Mouse (Mus musculus): Measurements from ENCODE around the gene Bptf. TPM values are rescaled to one million over a fixed set of nuclear protein-coding genes. Genes with fewer than 3 reads are reported as not detected.
A peak's percentile ranks its signal among the peaks of the same experiment; 100 is the strongest.

The Bptf gene
- polyA plus RNA-seq, 1 experiment from 2014 or later: 30.1 TPM

GRCm38 (mm10) chr11:107044321-107044720, 87.6 kb downstream of the Bptf start:
- WGBS: 29% methylated on average over 5 of the region's 5 CpGs
- no peak overlapping the region for H3K4me3 ChIP-seq
- peaks cover 65% of the 10 kb centered on the region for H3K36me3 ChIP-seq
- no peak for ATAC-seq (ENCODE audit: borderline replicate concordance, extremely low read depth, low FRiP score, low TSS enrichment)
- H3K4me1 ChIP-seq: no peaks in the 10 kb centered on the region
- no peak overlapping the region for H3K9ac ChIP-seq
- no peaks in the 10 kb centered on the region for H3K27me3 ChIP-seq
- no peak overlapping the region for H3K4me2 ChIP-seq
- no peaks in the 10 kb centered on the region for H3K9me3 ChIP-seq
- H3K27ac ChIP-seq: 0 out of 2 replicates have a peak overlapping the region, but pooled peaks have one; percentile 2

DNA sequence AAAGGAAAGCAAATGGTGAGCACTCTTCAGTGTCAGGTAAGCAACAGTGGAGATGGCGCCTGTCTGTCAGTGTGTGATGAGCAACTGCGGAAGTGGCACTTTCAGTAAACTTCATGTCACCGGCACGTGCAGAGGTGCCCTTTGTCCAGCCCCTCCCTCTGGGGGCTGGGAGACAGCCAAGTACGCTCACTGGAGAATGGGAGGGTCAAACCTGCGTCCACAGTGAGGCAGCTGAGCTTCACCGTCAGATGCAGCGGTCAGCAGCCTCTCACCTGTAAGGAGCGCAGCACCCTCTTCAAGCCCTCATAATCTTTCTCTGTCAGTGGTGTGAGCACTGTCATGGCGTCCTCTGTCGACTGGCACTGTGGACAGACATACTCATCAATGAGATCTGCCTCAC, 88.6 kb downstream of the Bptf start:
- Histone ChIP-seq H3K4me3 (no peak overlapping the region), H3K4me1 (no peaks in the 10 kb centered on the region)
- 92% methylated on average over 11 of the region's 11 CpGs for WGBS

GRCm38 (mm10) chr11:107041396-107041795, 90.5 kb downstream of the Bptf start:
- no peaks in the 10 kb centered on the region for H3K4me1 ChIP-seq
- no peaks in the 10 kb centered on the region for H3K27me3 ChIP-seq
- H3K4me2 ChIP-seq: no peak overlapping the region
- ATAC-seq (ENCODE audit: borderline replicate concordance, extremely low read depth, low FRiP score, low TSS enrichment): no peak
- no peak overlapping the region for H3K27ac ChIP-seq
- no peak overlapping the region for H3K4me3 ChIP-seq
- WGBS: 67% methylated on average over 3 of the region's 3 CpGs
- H3K9me3 ChIP-seq: no peaks in the 10 kb centered on the region
- peaks cover 78% of the 10 kb centered on the region for H3K36me3 ChIP-seq
- no peak overlapping the region for H3K9ac ChIP-seq

More for the DNA sequence above, 88.6 kb downstream of the Bptf start:
- no peak overlapping the region for H3K9ac ChIP-seq
- H3K27me3 ChIP-seq: no peaks in the 10 kb centered on the region
- no peaks in the 10 kb centered on the region for H3K9me3 ChIP-seq
- H3K4me2 ChIP-seq: no peak overlapping the region
- no peak for ATAC-seq (ENCODE audit: borderline replicate concordance, extremely low read depth, low FRiP score, low TSS enrichment)
- no peak overlapping the region for H3K27ac ChIP-seq
- H3K36me3 ChIP-seq: peaks cover 75% of the 10 kb centered on the region

DNA sequence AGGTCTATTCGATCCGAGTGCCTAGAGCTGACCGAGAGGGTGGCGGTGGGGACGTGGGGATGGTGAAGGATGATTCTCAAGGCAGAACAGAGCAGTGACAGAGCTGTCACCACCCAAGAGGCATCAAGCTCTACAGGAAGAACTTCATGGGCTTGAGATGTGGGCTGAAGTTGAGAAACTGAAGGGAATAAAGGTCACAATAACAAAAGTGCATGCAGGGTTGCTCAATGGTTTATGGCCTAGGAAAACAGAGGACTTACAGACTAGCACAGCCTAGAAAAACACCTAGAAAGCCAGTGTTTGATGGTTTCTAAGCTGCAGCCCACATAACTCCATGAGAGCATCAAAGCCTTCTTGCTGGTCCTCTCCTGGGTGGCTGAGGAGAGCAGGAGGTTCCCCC, 92.5 kb downstream of the Bptf start:
- no peak overlapping the region for H3K4me2 ChIP-seq
- 93% methylated on average over 5 of the region's 5 CpGs for WGBS
- H3K9me3 ChIP-seq: no peaks in the 10 kb centered on the region
- no peak for ATAC-seq (ENCODE audit: borderline replicate concordance, extremely low read depth, low FRiP score, low TSS enrichment)
- H3K36me3 ChIP-seq: peaks cover 69% of the 10 kb centered on the region
- H3K27ac ChIP-seq: no peak overlapping the region
- no peaks in the 10 kb centered on the region for H3K27me3 ChIP-seq
- no peak overlapping the region for H3K9ac ChIP-seq
- H3K4me1 ChIP-seq: no peaks in the 10 kb centered on the region
- H3K4me3 ChIP-seq: no peak overlapping the region

DNA sequence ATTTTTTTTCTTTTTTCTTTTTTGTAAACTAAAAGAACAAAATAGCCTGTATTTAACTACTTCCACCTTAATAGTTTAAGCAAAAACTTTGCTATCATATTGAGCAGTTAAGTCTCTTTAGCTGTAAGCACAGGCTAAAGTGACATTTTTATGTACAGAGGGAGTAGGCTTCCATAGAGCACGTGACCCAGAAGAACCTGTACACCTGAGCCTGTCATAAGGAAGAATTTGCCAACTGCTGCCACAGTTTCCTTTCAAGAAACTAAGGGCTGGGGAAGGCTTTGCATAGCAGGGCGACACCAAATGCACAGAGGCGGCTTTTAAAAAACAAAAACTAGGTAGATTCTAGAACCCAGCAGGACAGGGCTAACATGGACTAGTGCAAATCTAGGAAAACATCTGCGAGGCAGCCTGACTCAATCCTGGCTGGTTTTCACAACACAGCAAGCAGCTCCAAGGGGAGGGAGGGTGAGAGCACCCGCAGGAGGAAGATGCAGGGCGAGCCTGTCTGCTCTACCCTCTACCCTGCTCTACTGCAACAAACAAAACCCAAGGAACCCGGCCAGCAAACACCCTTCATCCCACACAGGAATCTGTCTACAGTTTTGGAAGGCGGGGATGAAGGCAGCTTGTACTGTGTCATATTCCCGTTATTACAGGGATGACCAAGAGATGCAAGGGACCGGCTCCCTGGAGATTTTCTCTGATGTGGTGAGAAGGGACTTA, 97.7 kb downstream of the Bptf start:
- 85% methylated on average over 10 of the region's 10 CpGs for WGBS
- no peaks in the 10 kb centered on the region for H3K4me1 ChIP-seq
- no peaks in the 10 kb centered on the region for H3K9me3 ChIP-seq
- no peak overlapping the region for H3K4me3 ChIP-seq
- H3K36me3 ChIP-seq: peaks cover 30% of the 10 kb centered on the region
- no peak overlapping the region for H3K27ac ChIP-seq
- no peak overlapping the region for H3K4me2 ChIP-seq
- ATAC-seq (ENCODE audit: borderline replicate concordance, extremely low read depth, low FRiP score, low TSS enrichment): no peak
- H3K9ac ChIP-seq: no peak overlapping the region
- H3K27me3 ChIP-seq: no peaks in the 10 kb centered on the region

DNA sequence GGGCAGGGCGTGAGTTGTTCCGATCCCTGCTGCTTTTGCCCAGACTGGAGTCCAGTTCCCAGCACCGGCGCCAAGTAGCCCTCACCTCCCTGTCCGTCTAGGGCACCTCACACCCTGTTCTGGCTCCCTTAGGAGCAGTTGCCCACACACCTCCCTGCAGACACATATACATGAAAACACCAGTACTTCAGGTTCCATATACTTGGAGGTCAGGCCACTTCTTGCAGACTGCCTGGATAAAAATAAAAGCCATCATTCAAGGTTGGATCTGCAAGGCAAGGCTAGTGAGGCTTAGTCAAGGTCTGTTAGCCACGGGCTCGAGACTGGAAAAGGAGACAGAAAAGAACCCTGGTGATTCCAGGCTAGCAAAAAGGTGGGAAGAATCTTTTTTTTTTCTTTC, 100.3 kb downstream of the Bptf start:
- Histone ChIP-seq H3K4me1 (peaks cover 10% of the 10 kb centered on the region), H3K9me3 (no peaks in the 10 kb centered on the region), H3K9ac (no peak overlapping the region), H3K4me3 (no peak overlapping the region), H3K36me3 (peaks cover 6% of the 10 kb centered on the region; the same call in 1 of the 2 replicates), H3K4me2 (no peak overlapping the region), H3K27ac (no peak overlapping the region), H3K27me3 (no peaks in the 10 kb centered on the region)
- 49% methylated on average over 7 of the region's 7 CpGs for WGBS
- no peak for ATAC-seq (ENCODE audit: borderline replicate concordance, extremely low read depth, low FRiP score, low TSS enrichment)

DNA sequence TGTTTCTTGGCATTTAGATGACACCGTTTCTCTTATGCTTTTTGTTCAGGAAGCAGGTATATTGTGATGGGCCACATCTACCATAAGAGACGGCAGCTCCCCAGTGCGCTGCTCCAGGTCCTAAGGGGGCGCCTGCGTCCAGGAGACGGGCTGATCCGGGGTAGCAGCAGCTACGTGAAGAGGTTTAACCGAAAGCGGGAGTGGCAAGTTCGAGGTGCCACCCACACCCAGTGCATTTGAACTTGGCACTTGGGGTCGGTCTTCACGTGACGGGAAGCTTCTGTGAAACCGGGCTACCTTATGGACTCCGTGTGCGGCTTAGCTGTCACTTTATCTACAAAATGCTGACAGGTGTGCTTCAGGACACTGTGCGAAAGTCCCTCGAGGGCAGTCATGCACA, 102.4 kb downstream of the Bptf start:
- Histone ChIP-seq H3K27me3 (no peaks in the 10 kb centered on the region), H3K9ac (no peak overlapping the region), H3K4me3 (no peak overlapping the region), H3K27ac (no peak overlapping the region), H3K9me3 (no peaks in the 10 kb centered on the region), H3K4me1 (peaks cover 31% of the 10 kb centered on the region), H3K4me2 (no peak overlapping the region), H3K36me3 (no peaks in the 10 kb centered on the region)
- 44% methylated on average over 19 of the region's 19 CpGs for WGBS
- no peak for ATAC-seq (ENCODE audit: borderline replicate concordance, extremely low read depth, low FRiP score, low TSS enrichment)

DNA sequence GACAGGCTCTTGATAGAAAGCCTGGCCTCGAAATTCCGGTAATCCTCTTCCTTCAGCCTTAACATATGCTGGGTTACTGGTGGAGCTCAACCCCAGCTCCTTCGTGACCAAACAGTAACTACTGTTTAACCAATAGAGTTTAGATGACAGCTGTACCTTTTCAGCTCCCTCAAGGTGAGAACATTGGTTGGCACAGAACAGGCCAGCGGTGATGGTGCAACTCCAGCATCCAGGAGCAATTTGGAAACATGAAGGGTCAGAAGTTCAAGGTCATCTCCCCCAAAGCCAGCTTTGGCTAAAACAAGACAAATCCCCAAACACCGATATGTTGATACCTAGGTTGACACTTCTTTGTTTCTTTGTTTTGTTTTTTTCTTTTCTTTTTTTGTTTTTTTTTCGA, 103.2 kb downstream of the Bptf start:
- peak overlapping the region; percentile 94; the same call in 1 of the 2 replicates for H3K27ac ChIP-seq

DNA sequence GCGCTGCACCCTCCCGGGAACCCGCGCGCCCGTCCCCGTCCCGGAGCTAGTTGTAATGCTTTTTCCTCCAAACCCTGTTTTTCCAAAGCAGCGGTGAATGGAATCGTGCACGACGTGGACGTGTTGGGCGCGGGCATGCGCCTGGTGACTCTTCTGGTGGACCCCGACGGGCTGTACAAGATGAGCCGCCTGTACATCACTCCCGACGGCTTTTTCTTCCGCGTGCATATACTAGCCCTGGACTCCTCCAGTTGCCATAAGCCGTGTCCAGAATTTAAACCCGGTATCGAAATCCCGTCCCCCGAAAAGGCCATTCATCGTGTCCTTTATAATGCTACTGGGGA, 103.7 kb downstream of the Bptf start:
- peaks cover 39% of the 10 kb centered on the region for H3K4me1 ChIP-seq
- H3K9me3 ChIP-seq: no peaks in the 10 kb centered on the region
- H3K4me3 ChIP-seq: peak overlapping the region; percentile 62
- peak overlapping the region; percentile 94 for H3K4me2 ChIP-seq
- H3K27ac ChIP-seq: peak overlapping the region; percentile 94
- ATAC-seq (ENCODE audit: borderline replicate concordance, extremely low read depth, low FRiP score, low TSS enrichment): peak; percentile 21; the same call in 1 of the 2 replicates
- no peaks in the 10 kb centered on the region for H3K27me3 ChIP-seq
- 3% methylated on average over 29 of the region's 29 CpGs for WGBS
- H3K36me3 ChIP-seq: no peaks in the 10 kb centered on the region
- H3K9ac ChIP-seq: peak overlapping the region; percentile 67

More for the DNA sequence above, 103.2 kb downstream of the Bptf start:
- H3K9me3 ChIP-seq: no peaks in the 10 kb centered on the region
- peak overlapping the region; percentile 94 for H3K4me2 ChIP-seq
- no peak for ATAC-seq (ENCODE audit: borderline replicate concordance, extremely low read depth, low FRiP score, low TSS enrichment)
- H3K36me3 ChIP-seq: no peaks in the 10 kb centered on the region
- H3K9ac ChIP-seq: peak overlapping the region; percentile 67
- no peaks in the 10 kb centered on the region for H3K27me3 ChIP-seq
- H3K4me1 ChIP-seq: peaks cover 39% of the 10 kb centered on the region
- H3K4me3 ChIP-seq: peak overlapping the region; percentile 62
- 59% methylated on average over 6 of the region's 6 CpGs for WGBS

DNA sequence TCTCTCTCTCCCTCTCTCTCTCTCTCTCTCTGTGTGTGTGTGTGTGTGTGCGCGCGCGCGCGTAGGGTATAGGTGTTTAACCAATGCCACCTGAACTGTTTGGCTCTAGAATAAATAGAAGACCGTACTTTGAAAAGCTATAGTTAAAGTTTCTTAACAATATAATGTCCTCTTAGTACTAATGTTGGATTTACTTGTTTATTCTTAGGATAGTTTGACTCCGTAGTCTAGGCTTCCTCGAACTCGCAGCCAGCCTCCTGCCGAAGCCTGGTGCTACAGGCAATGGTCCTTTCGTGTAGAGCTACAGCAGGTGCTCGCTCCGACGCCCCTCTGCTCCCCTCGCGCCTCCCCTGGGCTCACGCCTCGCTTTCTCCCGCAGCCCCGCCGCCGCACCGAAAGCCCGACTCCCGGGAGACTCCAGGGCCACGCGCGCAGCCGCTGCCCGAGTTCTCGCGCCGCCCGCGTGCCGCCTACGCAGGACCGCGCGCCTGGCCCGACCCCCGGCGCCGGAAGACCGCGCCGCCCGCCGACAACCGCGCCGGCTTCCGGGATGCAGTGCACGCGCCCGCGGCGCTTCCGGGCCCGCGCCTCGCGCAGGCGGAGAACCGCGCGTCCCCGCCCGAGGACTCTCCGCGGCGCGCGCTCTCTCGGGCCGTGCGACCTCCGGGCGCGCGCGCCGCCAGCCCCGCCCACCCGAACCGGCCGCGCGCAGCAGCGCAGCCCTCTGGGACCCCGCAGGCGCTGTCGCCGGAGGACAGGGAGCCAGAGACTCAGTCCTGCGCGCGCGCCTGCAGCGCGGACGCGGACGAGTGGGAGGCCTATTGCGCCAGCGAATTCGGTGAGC, 104.3 kb downstream of the Bptf start:
- H3K36me3 ChIP-seq: no peaks in the 10 kb centered on the region
- H3K27ac ChIP-seq: peak overlapping the region; percentile 94
- no peaks in the 10 kb centered on the region for H3K9me3 ChIP-seq
- H3K4me3 ChIP-seq: peak overlapping the region; percentile 62
- H3K4me1 ChIP-seq: peaks cover 42% of the 10 kb centered on the region
- no peaks in the 10 kb centered on the region for H3K27me3 ChIP-seq
- ATAC-seq (ENCODE audit: borderline replicate concordance, extremely low read depth, low FRiP score, low TSS enrichment): peak; percentile 91
- H3K4me2 ChIP-seq: peak overlapping the region; percentile 94
- under 1% methylated on average over 104 of the region's 107 CpGs for WGBS
- H3K9ac ChIP-seq: peak overlapping the region; percentile 67

DNA sequence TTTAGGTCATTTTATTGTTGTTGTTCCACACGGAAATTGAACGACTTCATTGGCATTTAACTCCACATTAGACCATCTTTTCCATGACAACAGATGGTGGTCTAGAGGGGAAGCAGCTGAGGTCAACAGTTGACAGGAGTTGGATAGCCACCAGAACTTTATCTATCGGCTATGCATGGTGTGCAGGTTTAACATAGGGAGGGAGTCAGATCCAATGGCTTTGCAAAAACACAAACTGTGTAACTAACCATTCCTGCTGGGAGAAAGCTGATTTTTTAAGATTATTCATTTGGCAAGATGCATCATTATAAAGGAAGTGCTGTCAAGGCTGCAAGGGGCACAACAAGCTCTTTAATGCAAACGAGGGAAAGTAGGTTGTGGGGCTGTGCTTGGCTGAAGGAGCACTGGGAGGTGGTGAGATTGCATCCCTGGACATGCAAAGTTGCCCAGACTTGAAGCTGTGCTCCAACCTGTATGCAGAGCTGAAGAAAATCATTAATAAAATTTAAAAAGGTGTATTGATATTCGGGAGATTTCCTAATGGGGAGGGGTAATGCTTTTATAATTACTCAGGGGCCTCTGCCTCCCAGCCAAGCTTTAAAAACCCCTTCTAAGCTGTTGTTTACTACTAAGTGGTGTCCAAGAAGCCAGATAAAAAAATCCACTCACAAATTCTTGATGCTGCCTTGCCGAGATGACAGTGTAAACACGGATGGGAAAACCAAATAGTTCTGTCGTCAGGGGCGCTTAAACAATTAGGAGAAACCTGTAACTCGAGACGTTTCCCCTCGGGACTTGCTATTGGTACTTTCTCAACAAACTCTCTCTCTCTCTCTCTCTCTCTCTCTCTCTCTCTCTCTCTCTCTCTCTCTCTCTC, 105.1 kb downstream of the Bptf start:
- WGBS: 4% methylated on average over 12 of the region's 12 CpGs
- Histone ChIP-seq H3K9me3 (no peaks in the 10 kb centered on the region), H3K27me3 (no peaks in the 10 kb centered on the region), H3K4me1 (peaks cover 45% of the 10 kb centered on the region), H3K9ac (no peak overlapping the region), H3K4me3 (peak overlapping the region; percentile 62), H3K36me3 (no peaks in the 10 kb centered on the region), H3K4me2 (peak overlapping the region; percentile 94), H3K27ac (peak overlapping the region; percentile 94)
- ATAC-seq (ENCODE audit: borderline replicate concordance, extremely low read depth, low FRiP score, low TSS enrichment): no peak

Data from lung, embryonic 15.5 days (tissue).